Mouse (Mus musculus): ENCODE data around the gene U90926.

Gene U90926

DNA sequence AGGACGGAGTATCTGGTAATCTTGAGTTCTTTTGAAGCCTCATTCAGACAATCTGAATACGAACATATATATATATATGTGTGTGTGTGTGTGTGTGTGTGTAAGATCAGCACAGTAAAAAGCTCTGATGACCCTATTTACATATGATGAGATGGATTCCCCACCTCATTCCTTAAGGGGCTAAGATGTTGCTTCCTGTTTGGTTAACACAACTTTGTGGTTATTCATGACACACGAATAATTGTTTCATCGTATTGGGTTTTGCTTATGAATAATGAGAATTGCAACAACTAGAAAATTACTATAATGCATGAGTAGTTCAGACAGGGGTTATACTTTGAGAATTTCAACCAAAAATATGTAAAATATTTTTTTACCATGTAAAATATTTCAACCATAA, at the start of gene U90926:
TSS of gene U90926 (minus strand) at position 101 of the 400 bp plus-strand sequence.
- no peak for DNase-seq (ENCODE audit: low spot score)

DNA sequence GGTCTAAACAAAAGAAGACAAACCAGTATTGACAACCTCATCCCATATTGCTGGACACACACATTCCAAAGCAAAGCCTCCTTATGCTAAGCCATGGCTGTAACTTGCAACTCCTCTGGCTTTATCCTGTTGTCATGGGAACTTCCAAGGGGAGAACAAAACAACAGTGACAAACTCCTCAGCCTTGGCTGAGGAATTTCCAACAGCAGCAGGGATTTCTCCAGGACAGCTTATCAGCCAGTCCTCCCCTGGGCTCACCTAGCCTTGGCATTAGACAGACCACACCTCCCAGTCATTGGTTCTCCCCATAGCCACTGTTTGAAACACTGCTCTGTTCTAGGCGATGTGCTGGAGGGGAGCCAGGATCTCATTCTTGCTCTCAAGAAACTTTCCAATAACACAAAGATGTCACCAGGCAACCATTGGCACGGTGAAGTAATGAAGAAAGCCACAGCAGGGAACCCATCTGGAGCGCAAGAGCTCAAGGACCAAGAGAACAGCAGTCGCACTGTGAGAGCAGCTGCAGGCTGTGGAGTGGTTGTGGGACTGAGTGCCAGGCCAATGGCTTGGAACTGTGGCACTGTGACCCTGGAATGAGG, 48.7 kb upstream of the U90926 start:
- peak; percentile 59 for DNase-seq (ENCODE audit: low spot score)

DNA sequence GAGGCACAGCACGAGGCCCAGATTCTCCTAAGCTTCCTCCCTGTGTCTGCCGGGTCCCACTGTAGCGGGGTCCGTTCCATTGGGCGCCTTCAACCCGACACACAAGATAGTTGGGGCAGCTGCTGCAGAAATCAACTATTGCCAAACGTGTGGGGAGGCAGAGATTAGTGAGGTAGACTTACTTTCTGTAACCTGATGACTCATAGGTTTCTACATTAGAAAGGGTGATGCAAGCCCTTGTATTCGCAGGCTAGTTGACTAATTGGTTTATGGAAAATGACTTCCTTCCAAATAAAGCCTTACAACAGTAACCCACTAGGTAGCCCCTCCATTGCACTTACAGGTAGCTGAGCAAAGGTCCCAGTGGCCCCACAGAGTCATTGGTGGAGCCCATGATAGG, 47.4 kb upstream of the U90926 start:
- no peak for DNase-seq (ENCODE audit: low spot score)

DNA sequence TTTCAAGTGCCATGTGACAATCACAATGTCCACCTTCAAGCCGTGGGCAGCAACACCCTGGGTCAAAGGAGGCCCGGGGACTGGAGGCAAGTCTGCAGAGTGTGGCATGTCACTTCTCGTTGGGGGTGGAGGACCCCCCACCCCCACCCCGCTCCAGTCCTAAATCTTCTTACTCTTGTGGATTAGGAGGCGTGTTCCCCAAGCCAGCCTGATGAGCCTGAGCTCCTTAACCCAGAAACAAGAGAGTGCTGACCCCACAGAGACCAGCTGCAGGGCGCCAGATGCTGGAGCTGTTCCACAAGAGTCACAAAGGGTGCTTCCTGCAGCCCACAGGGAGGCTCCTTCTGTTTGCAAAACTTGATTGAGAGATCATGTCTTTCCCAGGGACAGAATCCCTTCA, 41.0 kb upstream of the U90926 start, which contains the start of gene Ppef2:
TSS of gene Ppef2 (minus strand) at position 61 of the 400 bp plus-strand sequence.
- no peak for DNase-seq (ENCODE audit: low spot score)

DNA sequence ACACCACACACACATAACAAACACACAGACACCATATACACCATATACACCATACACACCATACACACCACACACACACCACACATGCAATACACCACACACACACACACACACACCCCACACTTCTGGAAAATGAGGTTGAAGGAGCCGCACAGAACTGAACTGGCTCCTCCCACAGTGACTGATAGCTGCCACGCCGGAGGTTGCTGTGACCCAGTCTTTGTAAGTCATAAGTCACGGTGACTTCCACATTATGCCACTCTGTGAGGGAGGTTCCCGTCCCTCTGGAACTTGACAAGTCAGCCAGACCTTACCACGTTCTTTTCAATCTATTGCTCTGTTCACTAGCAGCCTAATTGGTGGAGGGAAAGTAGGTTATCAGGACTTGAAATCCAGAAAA, 39.3 kb upstream of the U90926 start:
- no peak for DNase-seq (ENCODE audit: low spot score)

DNA sequence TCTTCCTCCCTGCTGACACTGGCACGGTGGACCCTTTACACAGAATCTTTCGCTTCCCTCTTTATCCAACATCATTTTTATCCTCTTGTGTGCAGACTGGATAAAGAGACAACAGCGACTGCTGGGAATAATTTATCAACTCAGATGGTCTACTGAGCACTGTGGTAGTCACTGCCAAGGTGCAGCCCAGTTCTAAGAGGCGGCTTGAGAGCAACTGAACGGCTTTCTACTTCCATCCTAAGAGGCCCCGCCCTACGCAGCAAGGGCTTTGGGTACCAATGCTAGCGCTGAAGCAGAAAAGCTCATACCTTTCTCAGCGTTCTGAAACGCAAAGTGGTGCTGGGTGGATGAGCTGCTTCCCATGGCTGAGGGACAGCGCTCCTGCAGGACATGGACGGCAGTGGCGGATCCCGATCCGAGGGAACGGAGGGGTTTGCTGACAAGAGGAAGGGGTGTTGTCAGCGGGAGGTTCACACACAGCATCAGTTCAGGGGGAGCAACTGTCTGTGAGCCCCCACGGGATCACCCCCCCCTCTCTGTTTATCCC, 37.7 kb upstream of the U90926 start:
- no peak for DNase-seq (ENCODE audit: low spot score)

DNA sequence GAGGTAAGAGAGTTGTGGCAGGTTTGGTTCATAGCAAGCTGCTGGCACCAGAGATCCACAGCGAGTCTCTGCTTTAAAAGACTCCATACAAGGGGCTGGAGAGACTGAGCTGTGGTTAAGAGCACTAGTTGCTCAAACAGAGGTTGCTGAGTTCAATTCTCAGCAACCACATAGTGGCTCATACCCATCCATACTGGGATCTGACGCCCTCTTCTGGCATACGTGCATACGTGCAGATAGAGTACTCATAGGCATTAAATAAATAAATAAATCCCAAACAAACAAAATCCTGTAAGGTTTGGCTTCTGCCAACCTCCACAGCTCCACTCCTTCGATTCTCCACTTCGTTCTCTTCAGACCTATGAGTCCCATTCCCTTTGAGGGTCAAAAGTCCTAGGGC, 36.8 kb upstream of the U90926 start:
- no peak for DNase-seq (ENCODE audit: low spot score)

DNA sequence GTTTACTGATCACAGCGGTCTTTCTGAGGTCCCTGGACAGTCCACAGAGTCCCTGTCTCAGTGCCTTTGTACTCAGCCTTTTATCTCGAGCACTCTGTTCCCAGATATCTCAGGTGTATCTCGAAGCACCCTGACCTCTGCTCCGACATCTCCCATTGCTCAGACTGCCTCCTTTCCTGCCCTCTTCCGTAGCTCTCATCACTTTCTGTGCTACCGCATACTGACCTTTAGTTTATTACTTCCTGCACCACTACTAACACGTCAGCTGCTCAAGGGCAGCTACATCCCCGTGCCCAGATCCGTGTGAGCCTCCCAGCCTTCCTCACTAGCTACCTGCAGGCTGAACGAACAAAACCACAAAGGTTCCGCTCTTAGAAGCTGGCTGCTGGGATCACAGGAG, 33.4 kb upstream of the U90926 start:
- DNase-seq (ENCODE audit: low spot score) = no peak

DNA sequence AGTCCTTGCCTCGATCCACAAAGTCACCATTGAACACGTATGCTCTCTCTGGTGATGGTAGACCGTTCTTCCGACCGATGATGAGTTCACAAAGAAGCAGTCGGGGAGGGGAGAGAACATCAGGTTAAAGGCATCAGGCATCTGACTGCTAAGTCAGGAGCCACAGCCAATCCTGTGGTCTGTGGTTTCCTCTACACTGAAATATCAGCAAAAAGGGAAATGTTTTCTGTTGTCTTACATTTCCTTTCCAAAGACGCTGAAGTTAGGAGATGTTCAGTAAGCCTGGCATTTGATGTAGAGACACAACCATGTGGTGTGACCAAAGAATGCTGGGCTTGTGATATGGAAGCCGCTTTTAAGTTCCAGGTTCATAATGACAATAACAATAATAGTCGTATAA, 30.3 kb upstream of the U90926 start:
- no peak for DNase-seq (ENCODE audit: low spot score)

DNA sequence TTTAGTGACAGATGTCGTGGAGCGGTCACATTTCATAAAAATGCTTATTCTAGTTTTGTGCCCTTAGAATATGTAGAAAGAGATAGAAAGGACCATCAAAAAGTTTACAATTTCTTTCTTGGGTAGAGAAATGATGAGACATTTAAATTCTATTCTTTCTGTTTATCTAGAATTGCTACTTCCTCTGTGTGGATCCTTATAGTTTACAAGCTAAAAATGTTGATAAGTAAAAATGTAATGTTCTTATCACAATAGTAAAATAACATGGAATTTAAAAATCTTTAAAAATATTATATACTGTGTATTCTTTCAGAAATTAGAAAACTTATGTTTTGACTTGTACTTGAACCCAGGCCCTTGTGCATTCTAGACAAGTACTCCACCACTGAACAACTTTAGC, 29.7 kb upstream of the U90926 start:
- no peak for DNase-seq (ENCODE audit: low spot score)

DNA sequence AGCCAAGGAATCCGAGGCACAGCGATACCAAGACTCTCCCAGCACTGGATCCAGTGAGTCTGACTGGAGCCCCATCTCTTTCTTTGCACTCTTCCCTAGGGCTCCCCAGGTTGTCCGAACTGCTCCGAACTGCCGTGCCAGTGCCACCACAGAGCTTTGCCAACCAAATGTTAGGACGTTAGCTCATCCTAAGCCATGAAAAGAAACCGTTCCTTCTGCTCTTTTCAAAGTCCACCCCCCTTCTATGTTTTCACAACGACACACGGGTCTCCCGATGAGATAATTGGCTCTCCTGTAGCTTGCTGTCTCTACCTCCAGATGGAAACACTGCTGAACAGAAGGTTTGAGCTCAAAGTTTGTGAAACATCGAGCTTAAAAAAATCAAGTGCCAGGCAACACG, 25.6 kb upstream of the U90926 start:
- no peak for DNase-seq (ENCODE audit: low spot score)

DNA sequence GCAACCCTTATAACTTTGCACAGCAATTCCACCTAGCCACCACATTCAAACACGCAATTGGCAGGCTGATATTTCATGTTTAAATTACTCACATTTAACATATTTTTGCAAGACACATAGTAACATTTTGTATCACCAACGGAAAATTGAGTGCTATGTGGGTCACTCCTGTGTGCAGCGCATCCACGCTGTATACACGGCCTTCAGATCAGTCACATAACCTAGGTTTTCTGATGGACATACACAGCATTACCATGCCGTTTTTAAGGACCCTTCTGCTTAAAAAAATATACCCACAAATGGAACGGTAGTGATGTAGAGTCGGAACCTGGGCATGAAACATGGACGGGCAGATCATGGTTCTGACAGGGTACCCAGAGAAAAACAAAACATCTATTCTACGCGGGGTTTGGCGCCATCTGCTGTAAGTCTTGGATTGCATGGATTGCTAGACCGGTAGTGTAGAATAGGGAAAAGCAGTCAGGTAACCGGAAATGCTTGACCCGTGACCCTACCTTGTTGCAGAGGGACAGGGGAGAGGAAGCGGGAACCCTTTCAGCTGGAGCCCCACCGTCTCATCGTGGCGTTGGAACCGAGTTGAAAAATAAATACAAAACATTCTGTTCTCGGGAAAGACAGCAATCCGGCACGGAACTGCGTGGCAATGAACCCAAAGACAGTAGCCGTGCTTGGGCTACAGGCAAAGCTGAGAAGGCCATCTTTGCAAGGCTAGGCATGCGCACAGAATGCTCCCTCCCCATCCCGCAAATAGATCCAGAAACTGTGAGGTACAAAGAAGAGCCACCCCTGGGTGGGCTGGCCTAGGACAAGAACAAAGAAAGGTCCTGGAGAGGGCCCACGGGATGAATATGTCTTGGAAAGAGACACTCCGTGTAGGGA, 24.4 kb upstream of the U90926 start:
- DNase-seq (ENCODE audit: low spot score) = peak; percentile 42

DNA sequence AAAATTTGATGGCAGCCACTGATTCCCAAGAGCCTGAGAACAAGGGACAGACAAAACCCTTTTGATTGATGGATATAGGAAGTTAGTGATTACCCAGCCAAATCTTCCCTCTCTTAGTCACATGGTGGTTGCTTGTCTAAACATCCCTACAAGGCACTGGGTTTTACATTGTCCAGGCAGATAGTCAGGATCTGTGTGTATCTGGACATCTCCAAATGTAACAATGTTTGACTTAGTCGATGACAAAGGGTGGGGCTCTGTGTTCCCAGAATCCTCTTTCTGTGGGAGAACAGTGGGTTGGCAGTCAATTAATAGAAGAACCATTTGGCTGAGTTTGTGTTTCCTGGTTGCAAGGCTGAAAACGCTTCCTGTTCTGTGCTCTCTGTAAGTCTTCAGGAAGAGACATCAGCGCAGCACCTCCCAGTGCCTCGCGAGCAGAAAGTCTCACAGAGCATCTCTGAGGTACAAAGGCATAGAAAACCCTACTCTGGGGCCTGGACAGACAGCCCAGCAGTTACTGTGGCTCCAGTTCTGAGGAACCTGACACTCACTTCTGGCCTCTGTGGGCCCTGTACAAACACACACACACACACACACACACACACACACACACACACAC, 19.8 kb upstream of the U90926 start:
- no peak for DNase-seq (ENCODE audit: low spot score)

DNA sequence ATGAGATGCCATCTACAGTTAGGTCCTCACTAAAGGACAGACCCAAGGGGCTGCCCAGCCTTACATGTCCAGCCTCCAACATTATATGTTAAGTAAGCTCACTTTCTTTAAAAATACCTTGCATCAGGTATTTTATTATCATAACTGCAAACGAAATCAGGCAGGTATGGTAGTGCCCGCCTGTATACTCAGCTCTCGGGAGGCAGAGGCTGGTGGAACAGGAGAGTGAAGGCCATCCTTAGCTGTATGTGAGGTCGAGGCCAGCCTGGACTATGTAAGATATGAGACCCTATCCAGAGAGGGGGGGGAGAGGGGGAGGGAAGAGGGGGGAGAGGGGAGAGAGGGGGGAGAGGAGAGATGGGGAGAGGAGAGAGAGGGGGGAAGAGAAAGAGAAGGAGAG, 18.2 kb upstream of the U90926 start:
- no peak for DNase-seq (ENCODE audit: low spot score)

DNA sequence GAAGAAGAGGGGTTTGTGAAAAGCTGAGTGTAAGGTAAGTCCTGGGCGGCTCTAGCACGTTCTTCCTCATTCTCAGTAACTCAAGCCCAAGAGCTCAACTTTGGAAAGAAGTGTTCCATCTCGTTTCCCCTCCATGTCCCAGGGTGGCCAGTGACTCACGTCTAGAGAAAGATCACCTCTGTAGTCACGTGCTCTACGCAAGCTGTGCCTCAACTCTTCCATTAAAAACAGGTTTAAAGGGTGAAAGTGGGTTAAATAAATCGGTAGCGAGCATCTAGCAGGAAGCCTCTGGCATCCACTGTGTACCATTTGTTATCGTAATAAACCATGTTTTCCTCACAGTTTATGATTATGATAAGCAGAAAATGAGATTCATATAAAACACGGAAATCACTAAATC, 16.6 kb upstream of the U90926 start:
- DNase-seq (ENCODE audit: low spot score) = no peak

DNA sequence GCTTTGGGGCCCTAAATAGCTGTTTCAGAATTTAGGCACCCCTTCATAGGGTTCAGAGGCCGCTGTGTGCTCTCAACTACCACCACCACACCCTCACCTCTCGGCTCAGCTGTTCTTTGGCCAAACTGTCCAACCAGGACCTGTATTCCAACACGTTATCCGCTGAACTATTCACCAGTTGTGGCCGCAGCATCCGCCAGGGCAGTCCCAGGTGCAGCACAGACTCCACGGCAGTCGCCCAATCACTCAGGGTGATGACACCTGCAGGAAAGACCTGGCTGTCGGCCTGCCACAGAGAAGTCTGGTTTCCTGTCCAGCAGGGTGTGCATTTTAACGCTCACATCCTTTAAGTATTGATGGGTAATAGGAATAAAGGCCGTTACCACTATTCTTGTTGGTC, 15.1 kb upstream of the U90926 start:
- DNase-seq (ENCODE audit: low spot score) = no peak

DNA sequence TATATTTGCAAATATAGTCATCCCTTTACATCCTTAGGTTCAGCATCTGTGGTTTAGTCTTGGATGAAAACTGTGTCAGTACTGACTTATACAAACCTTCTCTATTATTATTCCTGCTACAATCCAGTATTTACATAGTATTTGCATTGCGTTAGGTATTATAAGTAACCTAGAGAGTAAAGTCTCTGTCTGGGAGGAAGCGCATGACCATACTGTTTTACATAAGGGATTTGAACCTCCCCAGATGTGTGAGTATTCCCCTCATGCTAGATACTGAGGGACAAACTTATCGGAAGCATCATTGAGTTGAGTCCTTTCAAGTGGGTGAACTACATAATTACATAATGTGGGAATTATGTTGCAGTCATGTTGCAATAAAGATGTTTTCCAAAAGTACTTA, 14.3 kb upstream of the U90926 start:
- DNase-seq (ENCODE audit: low spot score) = no peak

DNA sequence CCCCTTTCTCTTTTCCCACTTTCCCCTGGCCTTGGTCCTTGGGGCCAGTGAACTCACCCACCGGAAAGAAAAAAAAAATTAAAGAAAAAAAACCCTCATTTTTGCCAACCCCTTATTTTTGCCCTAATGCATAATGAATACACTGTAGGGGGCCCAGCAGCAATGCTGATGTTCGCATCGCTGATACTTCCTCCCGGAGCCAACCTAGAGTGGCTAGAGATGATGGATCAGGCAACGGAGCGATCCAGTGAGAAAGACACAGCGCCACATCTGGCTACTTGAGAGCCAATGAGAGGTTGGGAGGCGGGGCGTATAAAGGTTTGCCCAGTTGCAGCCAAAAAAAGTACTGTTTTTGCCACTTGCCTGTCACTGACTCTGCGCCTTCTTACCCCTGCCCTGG, 13.6 kb upstream of the U90926 start:
- no peak for DNase-seq (ENCODE audit: low spot score)

DNA sequence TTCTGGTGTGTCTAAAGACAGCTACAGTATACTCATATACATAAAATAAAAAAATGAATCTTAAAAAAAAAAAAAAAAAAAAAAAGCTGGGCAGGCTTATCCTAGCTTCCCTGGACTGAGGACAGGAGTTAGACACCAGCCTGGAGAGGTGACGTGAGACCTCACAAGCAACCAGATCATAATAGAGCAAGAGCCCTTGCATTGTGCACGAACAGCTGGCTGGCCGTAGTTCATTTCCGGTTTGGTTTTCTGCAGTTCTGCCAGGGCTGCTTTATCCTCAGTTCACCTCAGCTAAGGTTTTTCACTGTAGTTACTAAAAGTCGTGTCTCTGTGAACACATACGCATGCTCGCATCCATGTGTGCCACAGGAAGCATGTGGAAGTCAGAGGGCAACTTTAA, 12.6 kb upstream of the U90926 start:
- DNase-seq (ENCODE audit: low spot score) = no peak

DNA sequence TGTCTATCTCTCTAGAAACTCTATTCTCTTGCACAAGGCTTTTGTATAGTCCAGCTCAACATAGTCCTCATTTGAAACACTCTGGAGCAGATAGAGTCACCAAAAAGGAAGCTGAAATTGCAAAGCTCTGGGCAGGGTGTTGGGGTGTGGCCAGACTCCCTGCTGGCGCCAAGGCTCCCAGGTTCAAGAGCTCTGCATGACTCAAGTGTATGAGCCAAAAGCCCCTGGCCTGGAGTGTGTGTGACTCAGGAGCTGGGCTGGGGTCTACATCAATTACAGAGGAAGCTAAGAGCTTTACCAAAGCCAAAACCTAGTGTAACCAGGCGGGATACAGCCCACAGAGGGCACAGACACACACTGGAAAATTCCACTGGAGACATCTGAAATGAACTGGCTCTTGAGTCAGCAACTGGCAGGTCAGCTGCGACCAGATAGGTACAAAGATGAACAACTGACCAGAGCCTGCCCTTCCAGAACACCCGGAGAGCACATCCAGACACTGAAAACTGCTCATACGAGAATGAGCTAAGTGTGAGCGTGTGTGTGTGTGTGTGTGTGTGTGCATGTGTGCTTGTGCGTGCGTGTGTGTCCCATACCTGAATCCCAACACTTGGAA, 5.2 kb upstream of the U90926 start:
- no peak for DNase-seq (ENCODE audit: low spot score)

DNA sequence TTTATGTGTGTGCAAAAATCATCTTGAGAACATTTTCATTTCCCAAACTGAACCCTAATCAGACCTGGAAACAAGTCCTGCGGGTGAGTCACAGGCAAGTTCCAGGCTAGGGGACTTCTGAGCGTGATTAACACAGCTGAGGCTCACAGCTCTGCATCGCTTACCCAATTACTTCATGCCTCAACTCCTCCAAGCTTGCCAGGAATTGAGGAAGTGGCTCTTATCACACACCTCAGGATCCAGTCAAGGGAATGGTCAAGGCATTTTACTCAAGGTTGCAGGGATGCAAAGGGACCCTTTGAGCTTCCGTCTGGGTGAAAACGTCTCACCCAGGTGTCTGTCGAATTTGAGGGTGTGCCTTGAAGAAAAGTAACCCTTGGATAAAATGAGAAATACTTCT, 4.6 kb upstream of the U90926 start:
- no peak for DNase-seq (ENCODE audit: low spot score)
